Mouse (Mus musculus) heart, embryonic 15.5 days (tissue): ENCODE results near the gene Fign. TPM values are rescaled to one million over a fixed set of nuclear protein-coding genes. Genes with fewer than 3 reads are reported as not detected.

Experiments
- ATAC-seq: fragments of 200-750 bp; cut with Nextera tagmentation; replicated peaks from 2 replicates; pipeline ENCODE4 v1.8.0; 2017; ENCODE audit warnings: low read depth, moderate TSS enrichment; ENCODE audit not compliant: insufficient number of reproducible peaks, insufficient read depth, low FRiP score
- H3K27ac ChIP-seq: fragments of 300-500 bp; sonication (generic); 2 replicates; pipeline ENCODE4 v1.5.1; 2015; ENCODE audit warnings: mild to moderate bottlenecking, inconsistent platforms
- H3K27me3 ChIP-seq: fragments of 300-500 bp; sonication (generic); 2 replicates; pipeline ENCODE4 v1.6.1; 2015; ENCODE audit warnings: inconsistent platforms
- H3K36me3 ChIP-seq: fragments of 300-500 bp; sonication (generic); 2 replicates; pipeline ENCODE4 v1.6.1; 2015; ENCODE audit warnings: mild to moderate bottlenecking, inconsistent platforms
- H3K4me1 ChIP-seq: fragments of 300-500 bp; sonication (generic); replicated peaks from 2 replicates; pipeline ENCODE4 v1.6.1; 2015; ENCODE audit warnings: inconsistent platforms
- H3K4me2 ChIP-seq: fragments of 300-500 bp; sonication (generic); 2 replicates; pipeline ENCODE4 v1.6.1; 2015; ENCODE audit warnings: inconsistent platforms, mild to moderate bottlenecking, moderate library complexity
- H3K4me3 ChIP-seq: fragments of 300-500 bp; sonication (generic); 2 replicates; pipeline ENCODE4 v1.5.1; 2015; ENCODE audit warnings: mild to moderate bottlenecking, inconsistent platforms
- H3K9ac ChIP-seq: fragments of 300-500 bp; sonication (generic); 2 replicates; pipeline ENCODE4 v1.6.1; 2015; ENCODE audit warnings: mild to moderate bottlenecking, inconsistent platforms
- H3K9me3 ChIP-seq: fragments of 300-500 bp; sonication (generic); replicated peaks from 2 replicates; pipeline ENCODE4 v1.6.1; 2016; ENCODE audit warnings: inconsistent platforms
- WGBS: fragments of 180-500 bp; shearing (Covaris S2); methylation state at CpG from one replicate; pipeline ENCODE4 v1.1.7; 2015; ENCODE audit warnings: mixed read lengths; 5-methylcytosine and 5-hydroxymethylcytosine counted together
- polyA plus RNA-seq: library from polyadenylated mRNA; unstranded; fragments of >200 nt; fragmentation: Nextera tagmentation; extraction: Ambion mirVana; gene quantifications from 2 replicates; pipeline ENCODE4 v1.2.1, GENCODE M21; 2015

Fign gene
- polyA plus RNA-seq, 1 experiment from 2014 or later = 7.2 TPM

GRCm38 (mm10) chr2:63925721-63926235, 172.1 kb downstream of the Fign start:
- H3K9ac ChIP-seq = no peak overlapping the region

More at GRCm38 (mm10) chr2:63925721-63926235, 172.1 kb downstream of the Fign start:
- no peak overlapping the region for H3K27ac ChIP-seq
- no peaks in the 10 kb centered on the region for H3K27me3 ChIP-seq
- H3K36me3 ChIP-seq = no peaks in the 10 kb centered on the region
- no peak overlapping the region for H3K4me2 ChIP-seq
- H3K9me3 ChIP-seq = no peaks in the 10 kb centered on the region
- 71% methylated on average over 4 of the region's 4 CpGs for WGBS
- H3K4me3 ChIP-seq = no peak overlapping the region
- no peak for ATAC-seq
- H3K4me1 ChIP-seq = no peaks in the 10 kb centered on the region
